Mouse (Mus musculus) ES-E14 (cell line): Measurements from ENCODE around the gene Upf2. TPM values are rescaled to one million over a fixed set of nuclear protein-coding genes. Genes with fewer than 3 reads are reported as not detected.
A peak's percentile ranks its signal among the peaks of the same experiment; 100 is the strongest.

Source experiments
- DNase-seq: peaks from one replicate; pipeline ENCODE4 v3.0.0-alpha.2; 2013; ENCODE audit warnings: low read depth, low spot score
- H3K27ac ChIP-seq: 2 replicates; pipeline ENCODE4 v1.5.1; 2012; ENCODE audit warnings: low read depth, mild to moderate bottlenecking, low read length, moderate library complexity, mixed read lengths; ENCODE audit not compliant: poor library complexity, insufficient read depth, severe bottlenecking
- H3K36me3 ChIP-seq: 2 replicates; pipeline ENCODE4 v1.6.1; 2012; ENCODE audit warnings: mild to moderate bottlenecking, low read length, moderate library complexity, mixed read lengths; ENCODE audit not compliant: control insufficient read depth, poor library complexity, insufficient read depth, severe bottlenecking
- H3K4me1 ChIP-seq, 2 experiments: fragments of 150-350 bp in 1 of 2; sonication (generic) in 1 of 2; 2 replicates each; pipeline ENCODE4 v1.6.1; 2012; ENCODE audit warnings: low read length in 2 of 2, mild to moderate bottlenecking in 1 of 2, mixed read lengths in 1 of 2; ENCODE audit not compliant: control insufficient read depth in 2 of 2, insufficient read depth in 2 of 2, poor library complexity in 1 of 2
- H3K4me3 ChIP-seq, 2 experiments: fragments of 150-350 bp in 1 of 2; sonication (generic) in 1 of 2; 2 replicates each; pipeline ENCODE4 v1.5.1; 2012; ENCODE audit warnings: low read length in 2 of 2, low read depth in 1 of 2, mild to moderate bottlenecking in 1 of 2, mixed read lengths in 1 of 2; ENCODE audit not compliant: insufficient read depth in 1 of 2, poor library complexity in 1 of 2, severe bottlenecking in 1 of 2
- H3K9ac ChIP-seq: 2 replicates; pipeline ENCODE4 v1.6.1; 2012; ENCODE audit warnings: low read depth, mild to moderate bottlenecking, low read length, mixed read lengths; ENCODE audit not compliant: poor library complexity, insufficient read depth, severe bottlenecking
- H3K9me3 ChIP-seq: fragments of 150-350 bp; sonication (generic); 2 replicates; pipeline ENCODE4 v1.6.1; 2012; ENCODE audit warnings: low read depth, mild to moderate bottlenecking, low read length; ENCODE audit not compliant: control insufficient read depth, insufficient read depth
- CHD2 ChIP-seq: IDR thresholded peaks from 2 replicates; pipeline ENCODE4 v1.6.1; 2014; ENCODE audit warnings: mild to moderate bottlenecking, low read depth, low read length, inconsistent platforms
- HCFC1 ChIP-seq: IDR thresholded peaks from 2 replicates; pipeline ENCODE4 v1.6.1; 2012; ENCODE audit warnings: low read length, inconsistent platforms, borderline replicate concordance; ENCODE audit not compliant: insufficient read depth
- MAFK ChIP-seq: IDR thresholded peaks from 2 replicates; pipeline ENCODE4 v1.6.1; 2014; ENCODE audit warnings: mild to moderate bottlenecking, low read depth, low read length, inconsistent platforms; ENCODE audit not compliant: insufficient read depth
- ZC3H11A ChIP-seq: IDR thresholded peaks from 2 replicates; pipeline ENCODE4 v1.6.1; 2012; ENCODE audit warnings: low read depth, mild to moderate bottlenecking, inconsistent platforms, low read length, borderline replicate concordance
- ZNF384 ChIP-seq: IDR thresholded peaks from 2 replicates; pipeline ENCODE4 v1.6.1; 2012; ENCODE audit warnings: low read depth, low read length, inconsistent platforms
- in situ Hi-C, 2 experiments: fragments of 600-800 bp; cut with MboI; formaldehyde crosslinking; loops; one replicate each; pipeline ENCODE4 v1.15.1; 2025; ENCODE audit warnings: low sequenced_read_pairs in 2 of 2, inconsistent platforms in 1 of 2; ENCODE audit not compliant: unreplicated experiment in 2 of 2
- total RNA-seq: library from RNA; depleted of rRNA; stranded (reverse); fragments of 300-350 nt; gene quantifications from 2 replicates; pipeline ENCODE4 v1.2.3, GENCODE M21; 2012; rRNA removed

Upf2 gene
- total RNA-seq = 14.6 and 18.6 TPM in 2 replicates

- DNase-seq = peak; percentile 96
- peaks cover 0 to 4% of the 10 kb centered on the region in 2 experiments; a peak in 3 of 4 replicates for H3K4me1 ChIP-seq
- no peaks in the 10 kb centered on the region; the same call in 1 of the 2 replicates for H3K36me3 ChIP-seq
- TF ChIP-seq ZNF384 (no peak), HCFC1 (peak; percentile 53; the same call in 1 of the 2 replicates)
- H3K9ac ChIP-seq = peak within 1 kb of the TSS; percentile 89
- H3K9me3 ChIP-seq = no peaks in the 10 kb centered on the region
- H3K4me3 ChIP-seq = peak within 1 kb of the TSS; percentile 85 to 91
- in situ Hi-C loops = no loop called here
- H3K27ac ChIP-seq = peak within 1 kb of the TSS; percentile 68
Measured at GRCm38 (mm10) chr2:5950766-5951595, at the start of gene Upf2. Upf2 (plus strand) TSS chr2:5951469.

GRCm38 (mm10) chr2:5906092-5906491, 45.2 kb upstream of the Upf2 start:
- DNase-seq = no peak
- TF ChIP-seq CHD2 (no peak), ZC3H11A (no peak), ZNF384 (no peak), MAFK (no peak), HCFC1 (no peak)
- in situ Hi-C loops = no loop called here

GRCm38 (mm10) chr2:5906625-5907024, 44.6 kb upstream of the Upf2 start:
- TF ChIP-seq HCFC1 = no peak
- no peak for TF ChIP-seq ZC3H11A
- TF ChIP-seq CHD2 = no peak
- no peak for TF ChIP-seq MAFK
- TF ChIP-seq ZNF384 = no peak
- peak; percentile 51 for DNase-seq
- Histone ChIP-seq H3K4me1 (no peaks in the 10 kb centered on the region), H3K36me3 (peaks cover 12% of the 10 kb centered on the region), H3K4me3 (no peak overlapping the region), H3K9me3 (no peaks in the 10 kb centered on the region), H3K27ac (no peak overlapping the region), H3K9ac (no peak overlapping the region)
- in situ Hi-C loops = no loop called here

More at GRCm38 (mm10) chr2:5906092-5906491, 45.2 kb upstream of the Upf2 start:
- peaks cover 10% of the 10 kb centered on the region for H3K36me3 ChIP-seq
- H3K27ac ChIP-seq = no peak overlapping the region
- H3K4me1 ChIP-seq = no peaks in the 10 kb centered on the region
- H3K9me3 ChIP-seq = no peaks in the 10 kb centered on the region
- H3K9ac ChIP-seq = no peak overlapping the region
- no peak overlapping the region for H3K4me3 ChIP-seq

- H3K4me1 ChIP-seq = no peaks in the 10 kb centered on the region
- no peaks in the 10 kb centered on the region for H3K9me3 ChIP-seq
- in situ Hi-C loops = no loop called here
- no peak overlapping the region for H3K27ac ChIP-seq
- H3K9ac ChIP-seq = no peak overlapping the region
- TF ChIP-seq CHD2 = no peak
- TF ChIP-seq ZNF384 = no peak
- TF ChIP-seq HCFC1 = no peak
- H3K36me3 ChIP-seq = peaks cover 5% of the 10 kb centered on the region
- no peak for DNase-seq
- H3K4me3 ChIP-seq = no peak overlapping the region
Measured at GRCm38 (mm10) chr2:5911282-5911965, 39.8 kb upstream of the Upf2 start.

GRCm38 (mm10) chr2:5922823-5923222, 28.4 kb upstream of the Upf2 start:
- H3K9me3 ChIP-seq = no peaks in the 10 kb centered on the region
- DNase-seq = no peak
- no peak overlapping the region for H3K27ac ChIP-seq
- no peak for TF ChIP-seq ZC3H11A
- TF ChIP-seq MAFK = no peak
- TF ChIP-seq ZNF384 = no peak
- no peak for TF ChIP-seq HCFC1
- no peak for TF ChIP-seq CHD2
- in situ Hi-C loops = no loop called here
- H3K36me3 ChIP-seq = peaks cover 11% of the 10 kb centered on the region
- no peak overlapping the region for H3K9ac ChIP-seq
- no peak overlapping the region for H3K4me3 ChIP-seq
- no peaks in the 10 kb centered on the region for H3K4me1 ChIP-seq
